Mouse (Mus musculus) lung, embryonic 16.5 days (tissue): ENCODE measurements at regions not wholly inside any gene's neighbourhood (a gene's known extent, or its start where the extent isn't known, plus 50 kb on each side); places are given as distances from the start of the nearest gene placed in this dataset.

Experiments used
- ATAC-seq: fragments of 200-750 bp; cut with Nextera tagmentation; 2 replicates; pipeline ENCODE4 v1.8.0; 2017; ENCODE audit warnings: low read depth, mild to moderate bottlenecking, moderate library complexity
- H3K27ac ChIP-seq: fragments of 300-500 bp; sonication (generic); 2 replicates; pipeline ENCODE4 v1.5.1; 2014; ENCODE audit warnings: mild to moderate bottlenecking, control low read depth, low read length
- H3K27me3 ChIP-seq: fragments of 300-500 bp; sonication (generic); 2 replicates; pipeline ENCODE4 v1.6.1; 2014; ENCODE audit warnings: low read depth, low read length, mixed read lengths; ENCODE audit not compliant: control insufficient read depth, insufficient read depth
- H3K36me3 ChIP-seq: fragments of 300-500 bp; sonication (generic); 2 replicates; pipeline ENCODE4 v1.6.1; 2014; ENCODE audit warnings: low read length; ENCODE audit not compliant: control insufficient read depth, insufficient read depth
- H3K4me1 ChIP-seq: fragments of 300-500 bp; sonication (generic); replicated peaks from 2 replicates; pipeline ENCODE4 v1.6.1; 2014; ENCODE audit warnings: low read length, mixed read lengths; ENCODE audit not compliant: control insufficient read depth, insufficient read depth
- H3K4me2 ChIP-seq: fragments of 300-500 bp; sonication (generic); 2 replicates; pipeline ENCODE4 v1.6.1; 2014; ENCODE audit warnings: low read depth, low read length, control low read depth
- H3K4me3 ChIP-seq: fragments of 300-500 bp; sonication (generic); 2 replicates; pipeline ENCODE4 v1.5.1; 2014; ENCODE audit warnings: mild to moderate bottlenecking, low read length, control low read depth
- H3K9ac ChIP-seq: fragments of 300-500 bp; sonication (generic); 2 replicates; pipeline ENCODE4 v1.6.1; 2014; ENCODE audit warnings: low read length, control low read depth
- H3K9me3 ChIP-seq: fragments of 300-500 bp; sonication (generic); 2 replicates; pipeline ENCODE4 v1.6.1; 2016; ENCODE audit warnings: low read length; ENCODE audit not compliant: control insufficient read depth
- WGBS: fragments of 180-500 bp; shearing (Covaris S2); extraction: QIAGEN DNeasy Blood & Tissue Kit; methylation state at CpG from one replicate; pipeline ENCODE4 v1.1.7; 2014; 5-methylcytosine and 5-hydroxymethylcytosine counted together
- microRNA counts: library from miRNA; unstranded; fragments of <30 nt; microRNA quantifications from one replicate; lab custom pipeline; 2016
- microRNA-seq: library from miRNA; unstranded; fragments of <30 nt; microRNA quantifications from one replicate; pipeline ENCODE4, GENCODE M21; 2016

DNA sequence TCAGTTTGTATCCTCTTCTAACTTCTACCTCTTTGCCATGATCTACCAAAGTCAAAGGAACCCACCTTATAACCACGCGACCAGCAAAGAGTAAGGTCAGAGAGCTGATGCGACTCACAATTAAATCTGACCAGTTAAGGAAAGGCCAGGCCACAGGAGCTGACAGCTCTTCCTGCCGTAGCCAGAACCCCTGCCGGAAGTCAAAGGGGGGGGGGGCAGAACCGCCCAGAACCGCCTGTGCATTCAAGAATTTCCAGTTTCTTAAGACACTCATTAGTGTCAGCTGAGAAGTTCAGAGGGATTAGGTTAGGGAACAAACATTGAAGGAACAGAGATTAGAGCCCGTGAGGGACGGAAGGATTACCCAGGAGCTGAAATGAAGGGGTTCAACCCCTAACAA is 51.0 kb upstream of the Nfe2l3 start:
- Histone ChIP-seq H3K4me1 (peaks cover 7% of the 10 kb centered on the region; the same call in 1 of the 2 replicates), H3K4me3 (no peak overlapping the region), H3K9ac (no peak overlapping the region), H3K27me3 (no peaks in the 10 kb centered on the region), H3K36me3 (no peaks in the 10 kb centered on the region), H3K27ac (no peak overlapping the region), H3K9me3 (no peaks in the 10 kb centered on the region), H3K4me2 (no peak overlapping the region)
- 27% methylated on average over 9 of the region's 9 CpGs for WGBS
- ATAC-seq = no peak

MicroRNAs in the stretch of these regions (microRNA counts, 519-probe panel; counts per million panel counts)
- 4,920 counts per million, percentile 94 among the panel's probes with 10 or more counts for microRNA mmu-miR-148a (lab: Ali Mortazavi, UCI)

Small RNA genes lying in the stretch of these regions (microRNA-seq; reads per million reads assigned to microRNA genes)
- 800 reads per million, percentile 73 among the genes with 10 or more reads in this experiment for gene Mir148a
